Mouse (Mus musculus) cortical plate, adult 2 months (tissue): ENCODE results near the gene Agmo.

Source experiments
- CTCF ChIP-seq: fragments of 200-500 bp; IDR thresholded peaks from 2 replicates; pipeline ENCODE4 v1.5.1; 2011; ENCODE audit warnings: mild to moderate bottlenecking, control low read depth, low read length; ENCODE audit not compliant: insufficient read depth; ENCODE audit errors: extremely low read depth
- POLR2A ChIP-seq: fragments of 200-500 bp; IDR thresholded peaks from 2 replicates; pipeline ENCODE4 v1.6.1; 2011; ENCODE audit warnings: mild to moderate bottlenecking, low read length, control low read depth; ENCODE audit not compliant: insufficient read depth; ENCODE audit errors: extremely low read depth

- TF ChIP-seq POLR2A = no peak
- no peak for TF ChIP-seq CTCF
These were observed 65.6 kb downstream of the Agmo start for GRCm38 (mm10) chr12:37306956-37307466.
